Mouse (Mus musculus): ENCODE results near the gene Lypd3.
A peak's percentile ranks its signal among the peaks of the same experiment; 100 is the strongest.

The Lypd3 gene

DNA sequence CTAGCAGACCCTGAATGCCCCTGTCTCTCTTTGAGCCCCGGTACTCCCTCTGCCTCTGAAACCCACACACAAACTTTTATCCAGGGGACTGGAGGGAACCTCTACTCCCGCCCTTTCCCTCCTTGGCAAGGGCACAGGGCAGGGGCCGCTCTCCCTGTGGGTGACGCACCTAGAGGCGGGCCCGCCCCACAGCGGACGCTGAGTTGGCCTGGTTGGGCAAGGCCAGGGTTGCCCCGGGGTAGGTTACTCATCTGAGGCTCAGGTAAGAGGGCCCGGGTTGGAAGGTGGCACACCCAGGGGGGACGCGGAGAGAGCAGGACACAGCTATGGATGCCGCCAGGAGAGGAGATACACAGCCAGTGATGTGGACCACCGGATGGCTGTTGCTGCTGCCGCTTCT lies at the start of gene Lypd3:
Gene Lypd3 (plus strand): TSS at position 287 of the 400 bp plus-strand sequence.
- no peak for DNase-seq (ENCODE audit: low spot score in 2 of 2)

DNA sequence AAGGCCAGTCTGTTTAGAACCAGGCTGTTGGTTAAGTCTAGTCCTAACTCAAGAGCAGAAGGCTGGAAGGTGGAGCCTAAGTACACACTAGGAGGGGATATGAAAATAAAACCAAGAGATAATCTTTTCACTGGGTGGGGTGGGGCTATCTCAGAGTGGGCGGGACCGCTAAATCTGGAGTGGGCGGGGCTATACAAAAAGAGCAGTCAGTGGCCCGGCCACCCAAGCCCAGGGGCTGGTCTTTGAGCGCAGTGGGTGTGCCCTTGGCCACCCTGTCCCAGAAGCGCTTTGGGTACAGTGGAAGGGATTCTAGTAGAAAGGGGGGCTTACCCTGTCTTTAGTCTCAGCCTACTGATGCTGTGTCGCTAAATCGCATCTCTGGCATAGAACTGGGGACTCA lies 49.5 kb upstream of the Lypd3 start:
- DNase-seq (ENCODE audit: low spot score in 2 of 2): peak in 1 of 2 experiments; percentile 46

DNA sequence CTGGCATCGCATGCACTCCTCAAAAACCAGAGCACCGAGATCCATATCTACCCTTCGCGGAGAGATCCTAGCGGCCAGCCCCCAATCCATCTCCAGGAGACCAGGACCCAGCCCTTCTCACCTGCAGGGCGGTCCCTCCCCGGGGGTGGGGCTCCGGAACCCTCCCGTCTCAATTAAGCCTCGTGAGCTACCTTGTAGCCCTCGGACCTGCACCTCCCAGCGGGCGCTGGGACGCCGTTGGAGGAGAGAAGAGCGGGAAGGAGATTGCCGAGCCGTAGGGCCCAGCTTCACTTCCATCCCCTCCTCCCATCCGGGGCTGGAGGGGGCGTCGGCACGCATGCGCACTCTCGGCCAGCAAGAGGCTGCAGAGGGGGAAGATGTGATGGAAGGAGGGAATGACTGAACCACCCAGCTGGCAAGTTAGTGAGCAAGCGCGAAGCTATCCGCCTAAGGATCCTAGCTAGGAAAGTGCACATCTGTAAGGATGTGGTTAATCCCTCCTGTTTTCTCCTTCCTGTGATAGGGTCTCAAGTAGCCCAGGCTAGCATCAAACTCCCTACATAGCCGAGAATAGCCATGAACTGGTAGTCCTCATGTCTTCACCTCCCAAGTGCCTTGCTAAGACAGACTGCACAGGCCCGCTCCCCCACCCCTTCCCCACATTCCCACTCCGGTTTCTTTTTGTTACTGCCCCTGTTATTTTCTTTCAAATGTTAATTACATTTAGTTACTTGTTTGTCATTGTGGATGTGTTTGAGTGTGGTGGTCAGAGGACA lies 48.8 kb upstream of the Lypd3 start, which contains the start of the genes Ethe1 and Zfp575:
Gene Ethe1 (plus strand): TSS at position 214 of the 776 bp plus-strand sequence.
Gene Zfp575 (minus strand): TSS at position 312 of the 776 bp plus-strand sequence.
- peak in 1 of 2 experiments; percentile 45 for DNase-seq (ENCODE audit: low spot score in 2 of 2)

- no peak for DNase-seq (ENCODE audit: low spot score in 2 of 2)
Measured at GRCm38 (mm10) chr7:24588336-24588735, 48.0 kb upstream of the Lypd3 start.

DNA sequence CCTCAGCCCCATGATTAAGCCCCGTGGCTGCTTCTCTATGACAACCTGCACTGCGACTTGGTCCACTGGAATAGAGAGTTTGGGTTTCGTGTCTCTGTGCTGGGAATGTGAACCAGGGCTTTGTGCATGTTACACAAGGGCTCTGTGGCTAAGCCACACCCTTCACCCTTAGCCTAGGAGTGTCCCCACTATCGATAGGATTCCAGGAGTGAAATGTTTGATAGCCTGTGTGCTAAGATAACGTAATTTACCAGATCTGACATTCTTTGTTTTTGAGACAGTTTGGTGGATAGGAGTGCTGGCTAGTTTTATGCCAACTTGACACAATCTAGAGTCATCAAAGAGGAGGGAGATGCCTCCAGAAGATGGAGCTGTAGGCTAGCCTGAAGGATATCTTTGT lies 44.6 kb upstream of the Lypd3 start:
- DNase-seq (ENCODE audit: low spot score in 2 of 2): no peak

DNA sequence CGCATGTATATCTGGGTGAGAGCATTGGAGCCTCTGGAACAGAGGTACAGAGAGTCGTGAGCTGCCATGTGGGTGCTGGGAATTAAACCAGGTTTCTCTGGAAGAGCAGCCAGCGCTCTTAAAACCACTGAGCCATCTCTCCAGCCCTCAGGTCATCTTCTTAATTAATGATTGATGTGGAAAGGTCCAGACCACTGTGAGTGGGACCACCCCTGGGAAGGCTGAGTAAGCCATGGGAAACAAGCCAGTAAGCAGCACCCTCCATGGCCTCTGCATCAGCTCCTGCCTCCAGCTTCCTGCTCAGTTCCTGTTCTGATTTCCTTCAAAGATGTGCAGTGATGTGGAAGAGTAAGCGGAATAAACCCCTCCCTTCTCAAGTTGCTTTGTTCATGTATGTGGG lies 44.2 kb upstream of the Lypd3 start:
- DNase-seq (ENCODE audit: low spot score in 2 of 2): no peak

DNA sequence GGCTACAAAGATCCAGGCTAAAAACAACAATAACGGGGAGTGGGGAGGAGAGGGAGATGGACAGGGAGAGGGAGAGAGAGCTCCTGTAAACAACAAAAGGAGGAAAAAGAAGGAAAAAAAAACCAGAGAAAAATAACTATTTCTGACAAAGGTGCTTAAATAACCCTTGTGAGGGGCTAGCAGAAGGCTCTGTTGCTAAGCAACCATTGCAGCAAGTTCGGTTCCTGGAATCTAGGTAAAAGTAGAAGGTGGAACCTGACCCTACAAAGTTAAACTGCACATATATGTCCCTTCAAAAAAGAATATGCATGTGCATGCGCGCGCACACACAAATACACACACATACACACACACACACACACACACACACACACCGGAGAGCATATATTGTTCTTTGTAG lies 43.6 kb upstream of the Lypd3 start:
- DNase-seq (ENCODE audit: low spot score in 2 of 2): no peak

DNA sequence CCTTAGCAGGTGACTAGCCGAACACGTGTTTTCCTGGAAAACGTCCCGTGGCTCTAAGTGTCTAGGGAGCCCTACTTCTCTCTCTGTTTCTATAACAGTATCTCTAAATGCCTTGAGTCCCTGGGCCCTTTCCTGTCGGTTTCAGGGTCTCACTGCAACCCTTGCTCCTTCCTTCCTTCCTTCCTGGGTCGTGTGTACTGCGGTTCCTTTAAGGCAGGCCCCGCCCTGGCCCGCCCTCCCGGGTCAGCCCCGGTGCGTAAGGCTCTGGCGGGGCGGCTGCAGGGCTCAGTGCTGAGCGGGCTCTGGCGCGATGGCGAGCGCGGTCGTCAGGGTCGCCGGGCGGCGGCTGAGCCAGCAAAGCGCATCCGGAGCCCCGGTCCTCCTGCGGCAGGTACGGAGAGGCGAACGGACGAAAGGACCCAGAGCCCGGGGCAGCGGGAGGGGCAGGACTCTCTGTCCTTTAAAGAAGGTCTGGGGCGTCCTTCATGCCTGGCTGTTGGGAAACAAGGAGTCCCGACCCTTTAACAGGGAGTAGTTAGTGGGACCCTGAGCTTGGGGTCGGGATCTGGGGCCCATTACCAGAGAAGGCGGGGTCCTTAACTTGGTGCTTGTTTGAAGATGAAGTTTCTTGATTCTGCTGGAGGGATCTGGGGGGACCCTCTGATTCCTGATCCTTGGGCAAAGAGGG lies 42.6 kb upstream of the Lypd3 start:
- DNase-seq (ENCODE audit: low spot score in 2 of 2): peak; percentile 64 to 77

GRCm38 (mm10) chr7:24594309-24594803 lies 42.0 kb upstream of the Lypd3 start:
- no peak for DNase-seq (ENCODE audit: low spot score in 2 of 2)

GRCm38 (mm10) chr7:24595464-24595863 lies 40.9 kb upstream of the Lypd3 start:
- DNase-seq (ENCODE audit: low spot score in 2 of 2): no peak

GRCm38 (mm10) chr7:24598121-24598520 lies 38.2 kb upstream of the Lypd3 start:
- DNase-seq (ENCODE audit: low spot score in 2 of 2): no peak

- peak in 1 of 2 experiments; percentile 63 for DNase-seq (ENCODE audit: low spot score in 2 of 2)
Measured at GRCm38 (mm10) chr7:24599211-24600067, 36.9 kb upstream of the Lypd3 start.

DNA sequence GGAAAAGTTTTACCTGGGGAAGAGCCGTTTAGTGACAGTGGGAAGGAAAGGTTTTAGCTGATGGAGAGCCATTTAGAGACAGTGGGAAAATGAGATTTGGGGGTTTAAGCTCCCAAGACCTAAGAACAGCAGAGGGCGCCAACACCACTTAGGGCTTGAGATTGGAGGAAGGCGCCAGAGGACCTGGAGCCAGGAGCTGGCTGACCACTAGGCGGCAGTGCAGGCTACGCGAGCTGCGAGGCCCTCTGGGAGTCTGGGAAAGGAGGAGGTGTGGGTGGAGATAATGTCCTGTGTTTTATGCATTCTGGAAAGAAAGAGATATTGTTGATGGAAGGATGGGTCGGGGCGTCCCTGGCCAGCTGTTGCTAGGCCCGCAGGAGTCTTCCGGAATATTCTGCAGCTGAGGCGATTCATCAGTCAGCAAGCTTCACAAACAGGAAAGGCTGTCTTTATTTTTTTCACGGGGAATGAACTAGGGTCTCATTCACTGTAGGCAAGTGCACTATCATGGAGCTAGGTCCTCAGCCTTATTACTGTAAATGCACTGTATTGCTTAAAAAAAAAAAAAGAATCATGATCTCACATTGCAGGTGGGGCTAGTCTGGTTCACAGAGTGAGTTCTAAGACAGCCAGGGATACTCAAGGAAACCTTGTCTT lies 35.3 kb upstream of the Lypd3 start:
- DNase-seq (ENCODE audit: low spot score in 2 of 2): peak; percentile 89 to 96

DNA sequence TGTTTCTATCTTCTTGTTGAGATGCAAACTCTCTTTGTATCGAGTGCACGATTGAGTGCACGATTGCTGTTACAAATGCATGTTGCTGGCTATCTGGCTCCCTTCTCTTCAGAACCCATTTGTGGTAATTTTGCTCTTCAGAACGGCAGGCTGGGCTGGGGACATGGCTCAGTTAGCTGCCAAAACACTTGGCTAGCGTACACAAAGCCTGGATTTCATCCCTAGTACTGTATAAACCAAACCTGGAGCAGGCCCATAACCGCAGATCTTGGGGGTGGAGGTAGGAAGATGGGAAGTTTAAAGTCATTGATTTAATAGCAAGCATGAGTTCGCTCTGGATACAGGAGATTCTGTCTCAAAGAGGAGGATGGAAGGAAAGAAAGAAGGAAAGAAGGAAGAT lies 30.8 kb upstream of the Lypd3 start:
- no peak for DNase-seq (ENCODE audit: low spot score in 2 of 2)

GRCm38 (mm10) chr7:24606046-24606445 lies 30.3 kb upstream of the Lypd3 start:
- DNase-seq (ENCODE audit: low spot score in 2 of 2): no peak

DNA sequence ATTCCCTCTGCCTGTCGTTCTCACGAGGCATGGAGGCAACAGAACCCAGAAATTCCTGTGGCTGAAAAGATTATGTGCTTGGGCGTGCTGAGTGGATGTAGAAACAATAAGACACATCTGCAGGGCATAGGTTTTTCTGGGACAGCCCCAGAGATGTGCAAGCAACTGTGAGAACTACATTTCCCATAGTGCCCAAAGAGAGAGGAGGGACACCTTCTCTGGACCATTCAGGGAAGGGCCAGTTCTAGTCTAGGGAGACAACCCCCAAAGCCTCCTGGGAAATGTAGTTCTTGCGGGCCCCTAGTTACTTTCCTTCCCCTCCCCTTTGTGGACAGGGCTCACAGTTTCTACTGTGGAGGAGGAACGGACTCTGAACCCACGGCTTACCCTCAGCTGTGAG lies 28.3 kb upstream of the Lypd3 start:
- peak in 1 of 2 experiments; percentile 74 for DNase-seq (ENCODE audit: low spot score in 2 of 2)

GRCm38 (mm10) chr7:24608561-24608960 lies 27.8 kb upstream of the Lypd3 start:
- no peak for DNase-seq (ENCODE audit: low spot score in 2 of 2)

DNA sequence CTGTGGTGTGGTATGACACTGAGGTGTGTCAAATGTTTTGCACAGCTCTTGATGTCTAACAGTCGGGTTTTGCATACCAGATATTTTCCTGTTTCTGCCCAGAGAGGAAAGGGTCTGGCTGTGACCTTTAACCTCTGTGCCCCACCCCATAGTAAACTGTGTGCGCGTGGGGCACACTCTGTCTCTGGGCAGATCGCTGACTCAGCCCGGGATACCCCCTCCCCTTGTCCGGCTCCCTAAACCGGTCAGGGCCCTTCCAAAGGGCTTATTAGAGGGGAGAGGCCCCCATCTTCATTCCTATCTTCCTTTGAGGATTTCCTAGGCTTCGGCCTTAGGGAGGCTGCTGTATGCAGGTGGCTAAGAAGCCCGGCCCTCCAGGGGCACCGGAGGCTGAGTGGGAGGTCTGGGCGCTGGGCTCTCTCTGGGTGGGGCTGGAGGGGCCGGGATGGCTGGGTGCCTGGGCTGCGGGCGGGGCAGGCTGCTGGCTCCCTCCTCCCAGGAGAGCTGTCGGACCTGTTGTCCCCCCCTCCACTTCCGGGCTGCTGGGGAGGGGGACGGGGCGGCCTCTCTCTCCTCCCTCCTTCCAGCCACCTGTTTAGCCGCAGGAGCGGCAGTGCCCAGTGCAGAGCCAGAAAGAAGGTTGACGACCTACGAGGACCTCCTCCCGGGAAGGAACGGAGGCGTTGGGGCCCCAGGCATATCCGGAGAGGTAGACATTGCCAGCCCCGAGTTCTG lies 26.0 kb upstream of the Lypd3 start, which contains the start of gene Phldb3:
Gene Phldb3 (plus strand): TSS at position 620 of the 735 bp plus-strand sequence.
- DNase-seq (ENCODE audit: low spot score in 2 of 2): peak; percentile 41 to 48

GRCm38 (mm10) chr7:24610879-24611494 lies 25.4 kb upstream of the Lypd3 start:
- DNase-seq (ENCODE audit: low spot score in 2 of 2): peak; percentile 95

DNA sequence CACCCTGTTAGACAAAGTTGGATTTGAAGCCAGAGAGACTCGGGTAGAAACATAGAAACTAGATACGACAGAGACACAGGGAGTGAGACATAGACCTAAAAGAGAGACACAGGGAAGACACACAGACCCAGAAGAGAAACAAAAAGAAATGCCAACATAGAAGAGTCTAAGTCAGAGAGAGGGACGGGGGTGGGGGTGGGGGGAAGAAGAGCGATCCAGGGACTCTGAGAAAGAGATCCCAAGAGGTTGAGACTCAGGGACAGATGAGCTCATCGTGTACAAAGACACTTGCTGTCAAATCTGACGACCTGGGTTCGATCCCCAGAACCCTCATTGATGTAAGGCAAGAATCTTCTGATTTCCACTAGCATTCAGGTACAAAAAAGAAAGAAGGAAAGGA lies 24.6 kb upstream of the Lypd3 start:
- DNase-seq (ENCODE audit: low spot score in 2 of 2): no peak

Measured in spleen, postnatal 10 days (tissue).